Mouse (Mus musculus) hindbrain, embryonic 10.5 days (tissue): ENCODE results near the gene Tcp11l2. TPM values are rescaled to one million over a fixed set of nuclear protein-coding genes. Genes with fewer than 3 reads are reported as not detected.

Experiments used
- DNase-seq: peaks from one replicate; pipeline ENCODE4 v3.0.0-alpha.2; 2017; ENCODE audit warnings: low spot score
- H3K27ac ChIP-seq: fragments of 300-500 bp; sonication (generic); 2 replicates; pipeline ENCODE4 v1.5.1; 2016; ENCODE audit warnings: mild to moderate bottlenecking, moderate library complexity
- H3K27me3 ChIP-seq: fragments of 300-500 bp; sonication (generic); 2 replicates; pipeline ENCODE4 v1.6.1; 2016; ENCODE audit warnings: mild to moderate bottlenecking; ENCODE audit not compliant: poor library complexity, insufficient read depth, severe bottlenecking
- H3K36me3 ChIP-seq: fragments of 300-500 bp; sonication (generic); 2 replicates; pipeline ENCODE4 v1.6.1; 2016; ENCODE audit warnings: mild to moderate bottlenecking, moderate library complexity
- H3K4me1 ChIP-seq: fragments of 300-500 bp; sonication (generic); replicated peaks from 2 replicates; pipeline ENCODE4 v1.6.1; 2016; ENCODE audit warnings: mild to moderate bottlenecking
- H3K4me3 ChIP-seq: fragments of 300-500 bp; sonication (generic); 2 replicates; pipeline ENCODE4 v1.5.1; 2016; ENCODE audit warnings: mild to moderate bottlenecking, moderate library complexity
- H3K9me3 ChIP-seq: fragments of 300-500 bp; sonication (generic); 2 replicates; pipeline ENCODE4 v1.6.1; 2016; ENCODE audit warnings: mild to moderate bottlenecking, moderate library complexity
- WGBS: fragments of 180-500 bp; shearing (Covaris S2); methylation state at CpG from one replicate; pipeline ENCODE4 v1.1.7; 2016; 5-methylcytosine and 5-hydroxymethylcytosine counted together
- polyA plus RNA-seq: library from polyadenylated mRNA; unstranded; fragments of >200 nt; fragmentation: Nextera tagmentation; extraction: Ambion mirVana; gene quantifications from 2 replicates; pipeline ENCODE4 v1.2.1, GENCODE M21; 2016

Gene Tcp11l2
- polyA plus RNA-seq, 1 experiment from 2014 or later = 6.6 TPM

DNA sequence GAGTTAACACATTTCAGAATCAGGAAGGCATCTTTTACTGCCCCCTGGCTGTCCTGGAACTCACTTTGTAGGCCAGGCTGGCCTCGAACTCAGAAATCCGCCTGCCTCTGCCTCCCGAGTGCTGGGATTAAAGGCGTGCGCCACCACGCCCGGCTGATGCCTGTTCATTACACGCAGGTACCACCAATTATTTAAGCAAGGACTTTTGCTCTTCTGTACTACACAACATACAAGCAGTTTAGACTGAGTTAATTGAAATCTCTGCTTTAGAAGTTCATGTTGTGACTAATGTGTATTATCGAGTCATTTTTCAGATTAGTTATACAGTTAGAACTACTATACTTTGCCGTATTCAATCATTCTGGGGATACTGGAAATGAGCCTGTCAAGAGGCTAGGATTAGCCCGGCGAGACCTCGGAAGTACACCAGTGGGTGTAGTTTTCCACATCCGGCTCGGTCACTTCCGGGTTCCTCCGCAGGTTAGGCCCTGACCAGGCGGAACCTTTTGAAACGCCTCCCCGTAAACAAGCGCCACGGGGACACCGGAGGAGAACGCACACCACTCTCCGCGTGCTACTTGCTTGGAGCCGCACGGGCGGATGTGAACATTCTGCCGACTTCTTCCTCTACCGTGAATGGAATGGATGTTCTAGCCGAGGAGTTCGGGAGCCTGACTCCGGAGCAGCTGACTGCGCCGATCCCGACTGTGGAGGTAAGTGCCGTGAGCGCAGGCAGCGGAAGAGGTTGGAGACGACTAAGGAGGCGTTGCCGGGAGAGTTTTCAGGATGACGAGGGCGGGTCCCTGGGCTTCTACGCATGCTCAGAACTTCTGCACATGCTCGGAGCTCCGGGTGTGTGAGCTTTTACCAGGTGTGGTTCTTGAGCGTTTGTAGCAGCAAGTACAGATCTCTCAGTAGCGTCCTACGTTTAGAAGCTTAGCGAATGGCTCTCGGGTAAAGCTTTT lies 45.7 kb downstream of the Tcp11l2 start, which contains the start of gene Polr3b:
Polr3b (plus strand) TSS at position 467 of the 965 bp plus-strand sequence.
- peak within 1 kb of the TSS; percentile 77 for H3K4me3 ChIP-seq
- peak within 1 kb of the TSS; percentile 89 for H3K27ac ChIP-seq
- H3K4me1 ChIP-seq = peaks cover 22% of the 10 kb centered on the region
- 8% methylated on average over 53 of the region's 53 CpGs for WGBS
- H3K9me3 ChIP-seq = no peaks in the 10 kb centered on the region
- DNase-seq = peak; percentile 92
- no peaks in the 10 kb centered on the region; the same call in 1 of the 2 replicates for H3K36me3 ChIP-seq
- no peaks in the 10 kb centered on the region for H3K27me3 ChIP-seq

GRCm38 (mm10) chr10:84631182-84631581 lies 54.8 kb downstream of the Tcp11l2 start:
- no peak overlapping the region for H3K27ac ChIP-seq
- no peaks in the 10 kb centered on the region for H3K27me3 ChIP-seq
- no peaks in the 10 kb centered on the region for H3K9me3 ChIP-seq
- WGBS = 67% methylated on average over 5 of the region's 5 CpGs
- peaks cover 57% of the 10 kb centered on the region for H3K36me3 ChIP-seq
- no peaks in the 10 kb centered on the region for H3K4me1 ChIP-seq
- H3K4me3 ChIP-seq = no peak overlapping the region
- peak; percentile 61 for DNase-seq

DNA sequence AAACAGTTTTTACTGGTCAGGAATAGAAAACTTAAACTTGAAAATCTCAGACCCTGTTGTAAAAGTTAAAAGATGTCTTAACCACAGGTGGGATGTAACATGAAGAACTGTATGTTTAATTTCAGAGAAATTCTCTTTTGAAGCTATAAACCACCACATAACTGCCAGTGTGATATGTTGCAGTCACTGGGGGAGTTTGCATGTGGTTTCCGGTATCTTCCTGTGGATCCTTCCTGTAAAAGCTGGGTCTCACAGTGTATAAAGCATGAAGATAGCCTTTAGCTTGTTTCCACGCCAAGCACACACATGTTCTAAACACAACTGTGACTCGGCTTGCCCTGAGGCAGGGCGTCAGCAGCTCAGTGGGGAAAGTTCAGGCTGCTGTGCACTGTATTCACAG lies 55.6 kb downstream of the Tcp11l2 start:
- Histone ChIP-seq H3K4me1 (no peaks in the 10 kb centered on the region), H3K9me3 (no peaks in the 10 kb centered on the region), H3K27me3 (no peaks in the 10 kb centered on the region), H3K27ac (no peak overlapping the region), H3K36me3 (peaks cover 64% of the 10 kb centered on the region), H3K4me3 (no peak overlapping the region)
- DNase-seq = no peak
- 84% methylated on average over 4 of the region's 4 CpGs for WGBS

GRCm38 (mm10) chr10:84636656-84637055 lies 60.2 kb downstream of the Tcp11l2 start:
- DNase-seq = no peak
- Histone ChIP-seq H3K4me3 (no peak overlapping the region), H3K36me3 (peaks cover 82% of the 10 kb centered on the region), H3K27me3 (no peaks in the 10 kb centered on the region), H3K4me1 (no peaks in the 10 kb centered on the region), H3K9me3 (no peaks in the 10 kb centered on the region), H3K27ac (no peak overlapping the region)
- WGBS = 94% methylated on average over 10 of the region's 10 CpGs

DNA sequence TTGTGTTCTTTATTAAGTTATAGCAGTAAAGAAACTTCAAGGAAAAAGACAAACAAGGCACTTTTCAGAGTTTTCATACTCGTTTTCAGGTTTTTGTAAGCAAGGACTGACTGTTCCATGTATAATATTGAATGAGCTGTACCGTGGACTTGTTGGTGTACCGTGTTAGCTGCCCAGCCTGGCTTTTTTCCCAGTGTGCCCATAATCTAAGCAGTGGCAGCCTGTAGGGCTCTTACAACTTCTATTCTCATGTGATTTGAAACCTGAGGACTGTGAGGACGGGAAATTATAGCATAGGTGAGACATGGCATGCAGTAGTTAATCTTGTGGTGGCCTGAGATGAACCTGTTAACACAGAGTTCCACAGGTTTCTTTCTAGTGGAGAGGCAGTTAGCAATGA lies 62.0 kb downstream of the Tcp11l2 start:
- no peaks in the 10 kb centered on the region for H3K9me3 ChIP-seq
- H3K27me3 ChIP-seq = no peaks in the 10 kb centered on the region
- peaks cover 72% of the 10 kb centered on the region for H3K36me3 ChIP-seq
- DNase-seq = no peak
- no peak overlapping the region for H3K27ac ChIP-seq
- no peaks in the 10 kb centered on the region for H3K4me1 ChIP-seq
- WGBS = 91% methylated on average over 4 of the region's 4 CpGs
- no peak overlapping the region for H3K4me3 ChIP-seq

DNA sequence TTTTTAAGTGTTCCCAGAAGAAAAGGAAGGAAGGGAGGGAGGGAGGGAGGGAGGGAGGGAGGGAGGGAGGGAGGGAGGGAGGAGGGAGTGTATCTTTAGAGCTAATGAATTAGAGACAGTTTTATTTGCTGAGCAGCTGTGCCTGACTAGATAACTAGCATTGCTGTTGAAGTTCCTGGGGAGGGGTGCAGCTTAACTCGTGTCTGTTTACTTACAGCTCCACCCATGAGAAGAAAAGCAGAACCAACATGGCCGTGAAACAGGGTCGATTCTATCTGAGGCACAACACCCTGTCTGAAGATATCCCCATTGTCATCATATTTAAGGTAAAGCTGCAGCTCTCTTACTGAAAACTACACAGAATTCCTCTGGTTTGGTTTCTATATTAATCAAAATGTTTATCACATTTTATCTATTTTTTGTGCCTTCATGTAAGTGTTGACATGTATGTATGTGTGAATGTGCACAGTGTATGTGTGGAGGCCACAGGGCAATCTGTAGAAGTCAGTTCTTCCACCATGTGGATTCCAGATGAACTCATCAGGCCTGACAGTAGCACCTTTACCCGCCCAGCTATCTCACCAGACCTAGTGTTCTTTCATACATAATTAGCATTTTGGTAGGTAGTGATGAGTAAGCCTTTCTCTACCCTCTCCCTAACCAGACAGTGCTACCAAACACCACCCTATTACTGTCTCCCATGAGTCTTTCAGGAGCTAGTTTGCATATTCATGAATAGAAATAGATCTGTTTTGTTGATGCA lies 63.3 kb downstream of the Tcp11l2 start:
- 86% methylated on average over 4 of the region's 4 CpGs for WGBS
- no peak for DNase-seq
- peaks cover 65% of the 10 kb centered on the region for H3K36me3 ChIP-seq
- H3K4me1 ChIP-seq = no peaks in the 10 kb centered on the region
- no peak overlapping the region for H3K4me3 ChIP-seq
- no peaks in the 10 kb centered on the region for H3K9me3 ChIP-seq
- H3K27me3 ChIP-seq = no peaks in the 10 kb centered on the region
- H3K27ac ChIP-seq = no peak overlapping the region

GRCm38 (mm10) chr10:84640861-84641260 lies 64.4 kb downstream of the Tcp11l2 start:
- no peaks in the 10 kb centered on the region; the same call in 1 of the 2 replicates for H3K4me1 ChIP-seq
- no peaks in the 10 kb centered on the region for H3K27me3 ChIP-seq
- H3K9me3 ChIP-seq = no peaks in the 10 kb centered on the region
- H3K27ac ChIP-seq = no peak overlapping the region
- WGBS = 90% methylated on average over 7 of the region's 7 CpGs
- H3K36me3 ChIP-seq = peaks cover 62% of the 10 kb centered on the region
- no peak overlapping the region for H3K4me3 ChIP-seq
- no peak for DNase-seq

DNA sequence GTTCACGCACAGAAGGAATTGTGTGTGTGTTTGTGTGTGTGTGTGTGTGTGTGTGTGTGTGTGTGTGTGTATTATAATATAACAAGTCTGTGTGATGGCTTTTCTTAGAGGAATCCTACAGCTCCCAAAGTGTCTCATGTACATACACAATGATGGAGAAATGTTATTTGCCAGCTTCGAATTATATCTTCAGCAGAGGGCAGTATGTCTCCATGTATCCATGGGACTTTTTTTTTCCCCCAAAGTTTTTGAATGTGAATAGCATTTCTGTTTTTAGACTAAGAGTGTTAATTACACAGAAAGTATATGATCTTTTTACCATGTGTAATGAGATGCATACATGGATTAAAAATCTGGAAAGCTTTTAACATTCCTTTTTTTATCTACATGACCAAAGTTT lies 65.2 kb downstream of the Tcp11l2 start:
- H3K27ac ChIP-seq = no peak overlapping the region
- no peak overlapping the region for H3K4me3 ChIP-seq
- no peaks in the 10 kb centered on the region for H3K27me3 ChIP-seq
- DNase-seq = no peak
- H3K9me3 ChIP-seq = no peaks in the 10 kb centered on the region
- H3K4me1 ChIP-seq = no peaks in the 10 kb centered on the region; the same call in 1 of the 2 replicates
- peaks cover 61% of the 10 kb centered on the region for H3K36me3 ChIP-seq
- 87% methylated on average over 2 of the region's 2 CpGs for WGBS

- Histone ChIP-seq H3K9me3 (no peaks in the 10 kb centered on the region), H3K4me1 (no peaks in the 10 kb centered on the region; the same call in 1 of the 2 replicates), H3K36me3 (peaks cover 49% of the 10 kb centered on the region), H3K27me3 (no peaks in the 10 kb centered on the region), H3K4me3 (no peak overlapping the region), H3K27ac (no peak overlapping the region)
- DNase-seq = no peak
- WGBS = 92% methylated on average over 8 of the region's 8 CpGs
Observed at GRCm38 (mm10) chr10:84645940-84646339, 69.5 kb downstream of the Tcp11l2 start.

DNA sequence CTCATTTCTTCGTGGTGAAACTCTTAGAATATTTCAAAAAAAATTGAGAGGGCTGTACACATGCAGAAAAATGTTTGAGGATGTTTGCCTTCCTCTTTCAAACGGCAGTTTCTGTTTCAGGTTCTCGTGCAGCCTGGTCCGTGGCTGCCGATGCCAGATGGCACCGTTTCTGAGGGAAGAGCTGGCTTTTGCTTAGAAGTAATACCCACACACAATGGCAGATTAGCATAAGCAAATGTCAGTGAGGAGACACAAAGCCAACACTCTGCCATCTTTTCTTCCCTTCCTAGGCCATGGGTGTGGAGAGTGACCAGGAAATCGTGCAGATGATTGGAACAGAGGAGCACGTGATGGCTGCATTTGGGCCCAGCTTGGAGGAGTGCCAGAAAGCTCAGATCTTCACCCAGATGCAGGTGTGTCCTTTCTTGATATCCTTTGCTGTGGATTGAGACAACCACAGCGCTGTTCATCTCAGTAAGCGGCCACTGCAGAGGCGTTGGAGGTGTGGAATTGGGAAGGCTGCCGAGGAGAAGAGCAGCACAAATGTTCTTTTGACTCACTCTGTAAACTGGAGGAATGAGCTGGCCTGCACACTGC lies 70.2 kb downstream of the Tcp11l2 start:
- Histone ChIP-seq H3K4me1 (no peaks in the 10 kb centered on the region; the same call in 1 of the 2 replicates), H3K27ac (no peak overlapping the region), H3K9me3 (no peaks in the 10 kb centered on the region), H3K4me3 (no peak overlapping the region), H3K36me3 (peaks cover 49% of the 10 kb centered on the region), H3K27me3 (no peaks in the 10 kb centered on the region)
- DNase-seq = no peak
- WGBS = 93% methylated on average over 12 of the region's 12 CpGs

DNA sequence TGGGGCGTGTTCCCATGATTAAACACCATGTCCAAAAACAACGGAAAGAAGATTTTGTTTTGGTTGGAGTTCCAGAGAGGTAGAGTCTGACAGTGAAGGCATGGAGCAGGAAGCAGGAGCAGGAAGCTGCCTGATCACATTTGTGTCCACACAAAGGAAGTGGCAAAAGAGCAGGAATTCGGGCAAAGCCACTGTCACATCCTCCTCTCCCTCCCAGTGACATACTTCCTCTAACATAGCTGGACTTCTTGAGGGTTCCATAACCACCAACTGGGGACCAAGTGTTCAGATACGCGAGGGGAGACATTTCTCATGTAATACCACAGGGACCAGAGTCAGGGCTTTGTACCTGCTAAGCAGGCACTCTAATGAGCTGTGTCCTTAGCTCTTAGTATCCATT lies 70.8 kb downstream of the Tcp11l2 start:
- H3K27ac ChIP-seq = no peak overlapping the region
- peaks cover 52% of the 10 kb centered on the region for H3K36me3 ChIP-seq
- H3K27me3 ChIP-seq = no peaks in the 10 kb centered on the region
- H3K9me3 ChIP-seq = no peaks in the 10 kb centered on the region
- no peak for DNase-seq
- WGBS = 92% methylated on average over 5 of the region's 5 CpGs
- H3K4me3 ChIP-seq = no peak overlapping the region
- H3K4me1 ChIP-seq = no peaks in the 10 kb centered on the region; the same call in 1 of the 2 replicates

DNA sequence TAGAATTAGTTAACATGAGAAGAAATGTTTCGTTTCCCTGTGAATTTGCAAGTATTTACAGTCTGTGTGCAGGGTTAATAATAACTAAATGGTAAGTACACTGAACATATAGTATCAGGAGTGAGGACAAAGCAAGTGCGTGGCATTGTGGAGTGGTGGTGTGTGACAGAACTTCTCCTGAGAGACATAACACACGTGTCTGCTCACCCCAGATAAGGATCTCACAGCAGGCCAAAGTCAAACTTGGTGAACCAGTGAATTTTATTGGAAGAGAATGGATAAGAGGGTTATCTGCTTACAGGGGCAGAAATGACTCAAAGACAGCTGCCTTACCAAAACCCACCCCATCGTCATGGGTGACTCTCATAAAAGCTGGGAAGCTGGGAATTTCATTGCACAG lies 72.5 kb downstream of the Tcp11l2 start:
- peaks cover 55% of the 10 kb centered on the region for H3K36me3 ChIP-seq
- DNase-seq = no peak
- H3K9me3 ChIP-seq = no peaks in the 10 kb centered on the region
- no peak overlapping the region for H3K4me3 ChIP-seq
- H3K27ac ChIP-seq = no peak overlapping the region
- no peaks in the 10 kb centered on the region; the same call in 1 of the 2 replicates for H3K4me1 ChIP-seq
- WGBS = 92% methylated on average over 4 of the region's 4 CpGs
- no peaks in the 10 kb centered on the region for H3K27me3 ChIP-seq
